Mouse (Mus musculus) gastrocnemius, postnatal 4 days (tissue): ENCODE measurements at regions not wholly inside any gene's neighbourhood (a gene's known extent, or its start where the extent isn't known, plus 50 kb on each side); places are given as distances from the start of the nearest gene placed in this dataset.
A peak's percentile ranks its signal among the peaks of the same experiment; 100 is the strongest.

Experiments used
- DNase-seq, 2 experiments: peaks; one replicate each; pipeline ENCODE4 v3.0.0; 2021 to 2022; ENCODE audit warnings: low spot score in 2 of 2, mixed read lengths in 2 of 2

DNA sequence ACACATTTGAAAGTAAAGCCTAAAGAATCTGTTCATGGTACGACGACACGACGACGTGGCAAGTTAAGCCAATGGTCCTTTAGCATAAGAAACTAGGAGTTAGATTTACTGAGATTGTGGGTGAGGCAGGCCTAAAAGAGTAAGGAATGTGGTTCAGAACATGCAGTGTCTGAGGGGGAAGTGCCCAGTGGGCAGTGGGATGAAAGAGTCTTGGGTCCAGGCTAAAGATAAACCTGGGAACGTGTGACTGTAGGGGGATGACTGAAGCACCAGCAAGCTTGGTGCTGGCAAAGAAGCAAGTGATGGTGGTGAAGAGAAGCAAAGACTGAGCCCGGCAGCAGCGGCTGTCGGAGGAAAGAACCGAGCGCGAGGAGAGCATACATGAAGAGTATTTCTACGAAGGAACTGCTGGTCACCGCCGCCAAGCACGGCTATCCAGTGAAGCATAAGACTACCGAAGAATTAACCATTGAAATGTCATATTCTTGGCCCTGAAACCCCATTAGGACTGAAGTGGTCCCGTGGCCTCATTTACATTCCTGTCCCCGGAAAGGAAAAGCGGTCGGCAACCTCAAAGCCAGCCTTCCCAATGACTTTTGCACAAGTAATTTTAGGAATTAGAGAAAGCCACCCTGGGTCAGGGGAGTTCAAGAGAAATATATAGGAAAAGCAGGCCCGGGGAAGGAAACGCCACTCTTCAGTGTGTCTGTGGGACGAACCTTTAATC, 76.2 kb upstream of the Armc2 start:
- no peak for DNase-seq

DNA sequence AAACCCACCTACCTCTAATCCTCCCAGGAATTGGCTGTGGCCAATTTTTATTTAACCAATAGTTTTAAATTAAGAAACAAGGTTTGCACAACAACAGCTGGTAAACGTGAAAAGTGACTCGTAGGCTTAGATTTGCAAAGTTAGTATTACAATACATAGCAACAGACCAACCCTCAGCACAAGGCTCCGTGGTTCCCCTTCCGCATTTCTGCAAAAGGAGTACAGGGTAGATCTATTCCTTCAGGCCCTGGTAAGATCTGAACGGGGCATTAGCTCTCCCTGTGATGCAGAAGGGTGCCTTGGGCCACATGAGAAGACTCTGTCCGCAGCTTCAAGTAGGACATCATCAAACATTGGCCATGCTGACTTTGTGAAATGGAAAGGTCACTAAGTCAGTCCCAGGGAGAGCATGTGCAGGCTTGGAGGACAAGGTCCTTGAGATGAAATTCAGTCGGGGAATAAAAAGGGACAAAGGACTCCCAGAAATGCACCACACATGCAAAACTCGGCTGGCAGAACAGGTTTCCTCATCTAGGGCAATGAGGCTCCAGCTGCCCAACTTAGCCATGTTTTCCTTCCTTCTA, 75.0 kb upstream of the Armc2 start:
- no peak for DNase-seq

DNA sequence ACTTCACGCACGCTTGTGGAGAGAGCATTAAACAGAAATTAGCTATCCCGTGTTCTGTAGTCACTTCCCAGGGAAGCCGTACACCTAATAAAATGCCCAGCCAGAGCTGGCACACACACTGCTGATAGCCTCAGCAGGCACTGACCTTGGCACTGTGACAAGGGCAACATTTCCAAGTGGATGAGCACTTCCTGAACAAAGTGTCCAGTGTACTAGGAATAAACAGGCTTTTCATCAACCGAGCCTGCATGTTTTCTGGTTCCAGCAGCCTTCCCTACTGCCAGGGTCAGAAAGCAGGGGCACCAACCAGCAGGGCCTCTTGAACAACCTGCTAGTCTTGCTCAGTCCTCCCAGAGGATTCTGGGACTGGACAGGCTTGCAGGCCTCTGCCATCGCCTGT, 74.3 kb upstream of the Armc2 start:
- DNase-seq: peak in 1 of 2 experiments; percentile 42

DNA sequence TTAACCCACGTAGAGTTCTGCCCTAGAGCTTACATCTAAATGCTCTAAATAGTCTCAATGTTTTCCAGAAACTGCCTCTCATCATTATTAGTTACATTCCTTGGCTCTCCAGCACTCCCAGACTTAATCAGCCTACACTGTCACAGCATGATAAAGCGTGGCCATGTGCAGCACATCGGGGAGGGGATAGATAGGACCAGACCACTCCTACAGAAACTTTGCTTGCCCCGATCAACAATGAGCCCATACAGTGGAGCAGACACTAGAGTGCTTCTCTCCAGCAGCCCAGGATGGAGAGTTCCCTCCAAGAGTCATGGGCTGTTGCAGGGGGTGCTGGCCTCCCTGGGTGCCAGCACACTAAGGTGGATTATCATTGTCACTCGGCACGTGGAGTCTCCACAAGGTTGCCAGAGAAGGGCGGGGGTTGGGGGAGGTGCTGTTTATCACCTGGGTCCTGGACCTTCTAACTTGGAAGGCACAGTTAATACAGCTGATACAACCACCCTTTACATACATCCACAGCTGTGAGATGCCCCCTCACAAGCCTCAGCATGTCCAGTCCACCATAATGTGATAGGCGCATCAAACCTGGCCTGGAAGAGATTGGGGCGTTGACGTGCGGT, 73.4 kb upstream of the Armc2 start:
- no peak for DNase-seq

DNA sequence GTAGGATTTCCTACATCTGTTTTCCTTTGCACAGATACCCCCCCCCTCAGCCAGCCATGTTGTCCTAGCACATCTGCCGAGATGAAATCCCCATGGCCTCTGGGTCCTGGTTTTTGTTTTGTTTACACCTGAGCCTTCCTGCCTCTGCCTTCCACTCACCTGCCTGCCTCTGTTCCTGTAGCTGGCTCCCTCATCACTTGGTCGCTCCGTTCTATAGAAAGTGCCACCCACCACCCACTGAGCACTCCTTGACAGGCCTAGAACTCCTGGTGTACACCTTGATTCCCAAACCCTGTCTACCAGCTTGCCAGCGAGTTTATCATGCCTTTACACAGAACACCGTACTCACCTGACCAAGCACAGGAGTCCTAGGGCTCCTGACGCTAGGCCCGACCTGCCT, 72.6 kb upstream of the Armc2 start:
- DNase-seq: no peak

DNA sequence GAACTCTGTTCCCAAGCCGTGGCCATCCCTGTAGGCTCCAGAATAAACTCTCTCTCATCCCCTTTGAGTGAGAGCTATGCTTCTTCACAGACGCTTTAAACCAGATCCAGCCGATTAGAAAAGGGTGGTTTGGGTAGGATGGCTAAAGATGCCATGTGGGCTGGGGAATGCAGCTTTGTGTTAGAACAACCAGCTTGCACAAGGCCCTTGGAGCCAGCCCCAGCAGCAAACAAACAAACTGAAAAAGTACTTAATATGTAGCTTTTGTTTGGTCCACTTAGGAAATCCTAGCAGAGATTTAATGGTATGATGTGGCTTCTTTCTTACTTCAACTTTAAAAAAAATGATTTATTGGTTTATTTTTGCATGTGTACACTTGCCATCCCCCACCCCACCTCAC, 71.9 kb upstream of the Armc2 start:
- DNase-seq: no peak

DNA sequence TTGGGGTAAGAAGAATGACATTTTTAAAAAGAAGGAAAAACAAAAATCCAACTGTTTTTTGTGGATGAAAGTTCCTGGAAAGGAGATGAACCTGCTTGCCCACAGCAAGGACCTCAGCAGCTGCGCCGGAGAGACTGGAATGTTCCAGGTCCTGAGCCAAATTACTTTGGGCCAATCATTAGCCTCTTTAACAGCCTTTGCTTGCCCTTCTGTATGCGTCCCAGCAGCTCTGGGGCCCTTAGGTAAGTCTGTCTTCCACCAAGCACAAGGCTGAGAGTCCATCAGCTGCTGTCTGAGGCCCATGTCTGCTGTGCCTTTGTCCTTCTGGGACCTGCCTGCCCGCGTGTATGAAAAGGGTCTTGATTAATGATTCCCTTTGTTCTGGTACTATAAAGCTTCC, 71.4 kb upstream of the Armc2 start:
- DNase-seq: peak in 1 of 2 experiments; percentile 53

DNA sequence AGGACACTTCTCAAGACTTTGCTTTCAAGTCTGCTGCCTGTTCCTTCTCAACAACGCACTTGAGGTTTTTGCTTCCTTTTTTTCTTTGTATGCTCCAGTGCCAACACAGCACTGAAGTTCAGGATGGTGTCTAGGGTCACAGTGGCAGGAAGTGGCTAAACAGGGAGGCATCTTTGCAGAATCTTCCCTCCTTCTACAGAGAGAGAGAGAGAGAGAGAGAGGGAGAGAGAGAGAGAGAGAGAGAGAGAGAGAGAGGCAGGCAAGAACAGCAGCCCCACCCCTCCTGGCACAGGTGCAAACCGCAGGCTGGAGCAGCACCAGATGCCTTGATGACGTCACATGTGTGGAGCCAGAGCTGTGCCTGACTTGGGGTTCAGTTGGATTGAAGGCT, 71.0 kb upstream of the Armc2 start:
- DNase-seq: peak; percentile 68 to 83

DNA sequence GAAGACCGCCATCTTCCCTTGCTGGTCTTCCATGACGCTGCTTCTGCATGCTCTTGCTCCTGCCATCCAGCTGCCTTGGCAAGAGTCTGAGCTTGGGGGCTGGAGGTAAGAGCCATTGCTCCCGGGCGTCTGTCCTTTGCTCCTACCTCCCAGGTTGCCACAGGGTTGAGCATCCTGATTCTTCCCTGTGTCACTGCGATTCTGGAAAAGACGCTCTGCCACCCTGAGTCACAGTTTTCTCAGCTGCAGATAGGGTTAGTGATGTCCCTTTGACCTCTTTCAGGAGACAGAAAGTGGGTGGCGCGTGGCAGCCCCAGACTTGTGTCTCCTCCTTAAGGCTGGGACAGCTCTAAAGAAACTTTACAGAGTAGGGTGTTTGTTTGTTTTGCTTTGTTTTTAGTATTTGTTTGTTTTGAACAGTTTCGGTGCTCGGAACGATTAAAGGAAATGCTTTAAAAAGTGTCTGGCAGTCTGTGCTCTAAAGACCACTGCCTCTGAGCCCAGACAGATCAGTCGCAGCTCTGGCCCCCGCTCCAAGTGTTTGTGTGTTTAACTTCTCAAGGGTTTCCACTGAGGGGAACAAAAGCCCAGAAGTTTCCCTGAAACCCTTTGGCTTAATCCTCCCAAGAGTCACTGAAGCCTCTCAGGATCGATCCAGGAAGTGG, 70.5 kb upstream of the Armc2 start:
- DNase-seq: no peak

DNA sequence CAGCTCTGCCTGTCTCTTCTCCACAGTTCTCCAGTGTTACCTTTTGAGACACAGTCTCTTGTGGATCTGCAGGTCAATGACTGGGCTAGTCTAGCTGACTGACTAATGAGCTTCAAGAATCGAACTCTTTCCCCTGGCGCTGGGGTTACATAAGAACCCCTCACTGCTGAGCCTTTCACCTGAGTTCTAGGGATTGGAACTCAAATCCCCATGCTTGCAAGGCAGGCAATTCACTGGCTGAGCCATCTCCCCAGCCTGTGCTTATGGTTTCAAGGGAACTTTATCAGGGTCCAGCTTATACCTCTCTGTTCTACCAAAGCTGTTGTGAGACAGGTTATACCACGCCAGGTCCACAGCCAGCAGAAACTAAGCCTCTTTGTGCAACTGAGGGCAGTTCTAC, 69.7 kb upstream of the Armc2 start:
- no peak for DNase-seq

DNA sequence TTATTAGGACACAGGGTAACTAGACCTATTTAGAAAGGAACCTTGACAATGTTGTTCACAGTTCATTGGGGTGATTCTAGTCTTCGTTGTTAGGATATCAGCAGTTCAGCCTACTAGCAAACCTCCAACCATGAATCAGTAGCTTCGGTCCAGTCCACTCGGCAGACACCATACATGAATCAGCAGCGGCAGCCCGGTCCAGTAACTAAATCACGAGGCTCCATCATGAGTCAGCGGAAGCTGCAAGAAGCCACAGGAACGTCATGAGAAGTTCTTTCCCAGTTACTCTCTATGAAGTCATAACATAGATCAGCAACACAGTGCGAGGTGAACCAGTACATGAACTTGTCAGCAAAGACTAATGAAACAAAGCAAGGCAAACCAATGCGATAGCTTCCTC, 68.4 kb upstream of the Armc2 start:
- DNase-seq: no peak

DNA sequence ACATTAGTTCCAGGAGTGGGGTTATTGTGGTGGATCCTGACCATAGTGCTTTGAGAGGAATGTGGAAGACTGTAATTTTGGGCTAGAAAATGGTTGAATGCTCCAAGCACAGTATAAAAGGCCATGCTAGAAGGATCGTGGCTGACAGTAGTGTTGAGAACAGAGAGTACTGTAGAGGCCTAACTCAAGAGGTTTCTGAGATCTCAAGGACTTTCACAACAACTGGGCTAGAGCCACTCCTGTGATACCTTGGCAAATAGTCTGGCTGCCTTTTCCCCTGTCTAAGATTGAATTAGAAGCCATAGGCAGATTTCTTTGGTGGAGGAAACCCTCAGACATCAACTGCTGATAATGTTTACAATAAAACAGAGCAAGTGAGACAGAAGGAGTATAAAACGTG, 67.1 kb upstream of the Armc2 start:
- no peak for DNase-seq

DNA sequence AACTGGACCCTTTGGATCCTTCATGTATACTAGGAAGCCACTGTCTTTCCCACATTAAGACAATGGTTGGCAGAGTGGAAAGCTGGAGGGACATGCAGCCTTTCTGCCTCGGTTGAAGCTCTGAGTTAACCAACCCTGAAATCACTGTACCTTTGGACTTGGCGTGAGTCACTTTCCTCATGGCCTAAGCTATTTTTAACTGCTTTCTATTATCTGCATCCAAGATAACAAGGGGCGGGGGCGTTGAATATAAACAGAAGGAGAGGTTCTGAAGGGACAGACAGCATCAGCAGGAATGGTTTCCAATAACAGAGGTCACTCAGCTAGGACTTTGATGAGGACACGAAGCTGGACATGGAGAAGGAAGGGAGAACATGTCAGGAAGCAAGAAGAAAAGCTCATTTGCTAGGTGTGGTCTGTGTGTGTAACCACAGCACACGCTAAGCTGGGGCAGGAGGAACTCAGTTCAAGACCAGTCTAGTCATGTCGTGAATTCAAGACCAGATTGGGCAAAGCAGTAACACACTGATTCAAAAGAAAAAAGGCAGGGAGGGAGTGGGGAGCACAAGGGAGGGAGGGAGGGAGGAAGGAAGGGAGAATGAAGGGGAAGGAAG, 64.1 kb upstream of the Armc2 start:
- no peak for DNase-seq

DNA sequence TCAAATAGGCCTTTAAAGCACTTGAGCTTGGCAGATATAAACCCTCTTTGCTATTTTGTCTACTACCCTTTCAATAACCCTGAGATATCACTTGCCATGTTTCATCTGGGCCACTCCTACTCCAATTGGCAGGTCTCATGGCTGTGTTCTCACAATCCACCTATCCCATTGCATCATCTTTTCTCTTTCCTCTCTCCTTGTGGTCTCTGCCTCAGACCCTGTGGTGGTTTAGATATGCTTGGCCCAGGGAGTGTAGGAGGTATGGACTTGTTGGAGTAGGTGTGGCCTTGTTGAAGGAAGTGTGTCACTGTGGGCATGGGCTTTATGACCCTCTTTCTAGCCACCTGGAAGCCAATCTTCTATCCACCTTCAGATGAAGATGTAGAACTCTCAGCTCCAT, 61.5 kb upstream of the Armc2 start:
- DNase-seq: no peak

DNA sequence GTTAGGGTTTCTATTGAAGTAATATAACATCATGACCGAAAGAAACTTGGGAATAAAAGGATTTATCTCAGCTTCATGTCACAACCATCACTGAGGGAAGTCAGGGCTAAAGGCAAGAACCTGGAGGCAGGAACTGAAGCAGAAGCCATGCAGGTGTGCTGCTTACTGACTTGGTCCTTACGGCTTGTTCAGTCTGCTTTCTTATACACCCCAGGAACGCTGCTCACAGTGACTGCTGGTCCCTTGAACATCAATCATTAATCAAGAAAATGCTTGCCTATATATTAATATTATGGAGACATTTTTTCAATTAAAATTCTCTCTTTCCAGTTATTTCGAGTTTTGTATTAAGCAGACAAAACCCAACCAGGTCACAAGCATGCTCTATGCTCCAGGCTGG, 58.5 kb upstream of the Armc2 start:
- no peak for DNase-seq

DNA sequence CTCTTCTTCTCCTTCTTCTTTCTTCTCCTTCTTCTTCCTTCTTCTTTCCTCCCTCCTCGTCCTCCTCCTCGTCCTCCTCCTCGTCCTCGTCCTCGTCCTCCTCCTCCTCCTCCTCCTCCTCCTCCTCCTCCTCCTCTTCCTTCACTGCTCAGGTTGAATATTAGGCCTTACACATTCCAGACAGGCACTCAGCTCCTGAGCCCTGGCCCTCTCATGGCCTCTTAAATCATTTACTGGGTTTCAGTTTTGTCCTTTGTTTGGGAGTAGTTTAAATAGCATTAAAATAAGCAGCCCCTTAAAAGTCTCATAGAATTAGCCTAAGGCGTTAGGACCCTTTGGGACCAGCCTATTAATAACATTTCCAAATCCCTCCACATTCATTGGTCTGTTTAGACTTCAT, 57.3 kb upstream of the Armc2 start:
- no peak for DNase-seq

DNA sequence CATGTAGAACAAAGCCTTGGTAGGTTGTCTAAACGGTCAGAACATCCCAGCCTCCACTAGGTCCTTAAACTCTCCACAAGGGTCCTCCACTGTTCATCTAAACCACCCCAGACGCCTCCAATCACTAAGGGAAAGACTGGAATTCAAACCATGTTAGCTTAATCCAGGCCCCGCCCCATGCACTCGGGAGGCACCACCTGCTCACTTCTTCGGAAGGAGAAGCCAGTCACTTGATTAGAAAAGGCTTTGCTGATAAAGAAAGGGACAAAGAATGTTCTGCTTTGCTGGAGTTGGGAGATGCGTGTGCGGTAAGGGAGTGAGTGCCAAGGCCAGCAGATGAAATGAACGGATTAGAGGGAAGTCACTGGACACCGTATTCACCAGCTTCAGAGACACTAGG, 54.5 kb upstream of the Armc2 start:
- DNase-seq: no peak

DNA sequence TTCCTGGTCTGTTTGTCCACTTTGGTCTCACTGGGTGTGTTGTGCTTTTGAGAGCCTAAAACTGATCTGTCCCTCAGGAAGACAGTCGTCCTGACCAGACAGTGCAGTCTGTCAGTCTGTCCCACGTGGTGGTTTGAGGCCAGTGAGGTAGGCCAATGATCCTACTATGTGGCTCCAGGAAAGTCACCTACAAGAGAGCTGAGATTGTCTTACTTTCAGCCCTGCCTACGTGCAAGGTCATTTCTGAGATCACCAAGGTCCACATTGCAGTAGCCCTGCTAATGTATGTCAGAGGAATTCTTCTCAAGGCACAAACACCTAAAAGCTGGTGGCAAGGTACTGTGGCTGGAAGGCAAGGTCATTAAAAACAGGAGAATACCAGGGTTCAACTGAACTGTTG, 53.9 kb upstream of the Armc2 start:
- DNase-seq: no peak

DNA sequence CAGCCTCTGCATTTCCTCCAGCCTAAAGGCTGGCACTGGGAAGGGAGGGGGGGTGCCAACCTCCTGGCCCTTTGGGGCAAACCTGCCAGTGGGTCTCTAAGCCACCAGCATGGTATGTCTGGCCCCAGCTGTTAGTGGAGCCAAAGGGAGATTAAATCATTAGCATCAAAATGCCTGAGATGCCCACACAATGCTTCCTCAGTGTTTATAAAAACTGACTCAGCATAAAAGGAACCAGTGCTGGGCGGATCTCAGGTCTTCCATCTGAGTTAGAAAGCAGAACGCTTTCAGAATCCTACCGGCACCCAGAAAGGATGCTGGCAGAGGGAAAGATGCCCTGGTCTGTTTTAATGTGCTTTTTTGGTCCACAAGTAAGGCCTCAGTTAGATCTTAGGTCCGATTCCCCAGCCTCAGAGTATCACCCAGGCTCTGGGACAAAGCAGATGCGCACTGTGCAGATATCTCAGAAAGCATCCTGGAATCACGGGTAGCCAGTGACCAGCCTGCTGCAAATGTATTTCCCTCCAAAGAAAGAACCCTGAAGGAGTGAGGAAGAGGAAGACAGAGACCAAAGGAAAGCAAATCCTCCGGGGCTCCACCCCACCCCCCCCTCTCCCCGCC, 53.3 kb upstream of the Armc2 start:
- no peak for DNase-seq

DNA sequence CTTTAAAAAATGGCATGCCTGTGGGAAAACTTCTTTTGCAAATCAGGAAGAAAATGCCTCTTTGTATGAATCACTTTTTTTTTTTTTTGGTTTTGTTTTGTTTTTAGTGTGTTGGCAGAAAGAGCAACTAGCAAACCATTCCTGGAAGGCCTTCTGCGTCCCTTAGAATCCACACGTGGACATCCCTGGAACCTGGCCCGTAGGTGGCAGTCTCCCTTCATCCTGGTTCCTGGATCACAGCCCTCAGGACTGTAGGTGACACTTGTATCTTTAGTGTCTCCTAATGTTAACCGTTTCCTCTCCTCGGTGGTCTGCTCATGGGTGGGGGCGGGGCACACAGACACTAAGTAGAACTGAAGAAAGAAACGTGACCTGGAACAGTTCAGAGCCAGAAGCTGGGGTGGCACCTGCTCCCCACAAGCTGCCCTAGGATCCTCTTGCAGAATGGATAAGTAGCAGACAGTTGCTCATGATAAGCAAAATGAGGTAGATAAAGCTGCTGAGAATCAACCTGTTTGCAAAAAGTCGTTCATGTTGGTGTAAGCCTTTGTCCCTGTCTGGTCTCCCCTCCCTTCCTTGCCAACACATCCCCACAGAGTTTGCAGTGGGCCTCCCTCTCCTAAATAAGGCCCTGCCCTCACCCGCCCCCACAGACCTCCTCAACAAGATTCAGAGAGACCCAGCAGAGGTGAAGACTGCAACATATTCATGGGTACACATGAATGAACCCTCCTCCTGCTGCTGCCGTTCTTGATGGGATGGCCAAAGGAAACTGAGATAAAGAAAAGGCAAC, 52.6 kb upstream of the Armc2 start:
- DNase-seq: no peak

DNA sequence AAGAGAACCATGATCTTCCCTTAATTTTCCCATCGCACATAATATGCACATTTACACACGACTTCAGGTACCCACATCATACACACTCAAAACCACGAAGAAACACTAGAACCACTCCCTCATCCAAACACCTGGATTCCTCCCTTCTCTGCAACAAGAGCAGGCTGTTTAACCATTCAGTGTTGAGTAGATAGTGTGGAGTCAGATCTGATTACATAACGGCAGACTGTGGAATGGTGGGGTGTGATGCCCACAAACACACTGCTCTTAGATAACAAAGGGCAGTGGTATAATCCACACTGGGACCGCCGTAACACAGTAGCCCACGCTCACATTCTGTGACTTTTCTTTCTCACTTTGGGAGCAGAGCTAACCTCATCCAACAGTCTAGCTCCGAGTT, 51.5 kb upstream of the Armc2 start:
- no peak for DNase-seq
